Mouse (Mus musculus): Measurements from ENCODE around the gene Kif24.

The Kif24 gene

DNA sequence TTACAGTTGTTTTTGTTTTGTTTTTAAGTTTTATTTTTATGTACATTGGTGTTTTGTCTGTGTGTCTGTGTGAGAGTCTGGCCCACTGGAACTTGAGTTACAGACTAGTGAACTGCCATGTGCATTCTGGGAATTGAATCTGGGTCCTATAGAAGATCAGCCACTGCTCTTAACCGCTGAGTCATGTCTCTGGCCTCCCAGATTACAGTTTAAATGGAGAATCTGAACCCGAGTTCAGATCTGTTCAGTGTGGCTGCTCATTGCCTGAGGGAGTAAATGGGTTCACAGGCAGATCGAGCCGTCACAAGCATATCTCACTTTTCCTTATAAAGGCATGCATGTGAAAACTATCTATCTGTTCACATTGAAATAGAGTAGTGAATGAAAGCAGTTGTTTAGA, 111.9 kb downstream of the Kif24 start:
- in situ Hi-C loops (cut with MboI, MseI): no loop called here

GRCm38 (mm10) chr4:41349199-41349591, 115.5 kb downstream of the Kif24 start:
- in situ Hi-C loops (cut with MboI, MseI): loop anchor here (10.0 kb wide), 1 partner anchor 1666 kb away; the partner anchor contains the start of gene Fancg

DNA sequence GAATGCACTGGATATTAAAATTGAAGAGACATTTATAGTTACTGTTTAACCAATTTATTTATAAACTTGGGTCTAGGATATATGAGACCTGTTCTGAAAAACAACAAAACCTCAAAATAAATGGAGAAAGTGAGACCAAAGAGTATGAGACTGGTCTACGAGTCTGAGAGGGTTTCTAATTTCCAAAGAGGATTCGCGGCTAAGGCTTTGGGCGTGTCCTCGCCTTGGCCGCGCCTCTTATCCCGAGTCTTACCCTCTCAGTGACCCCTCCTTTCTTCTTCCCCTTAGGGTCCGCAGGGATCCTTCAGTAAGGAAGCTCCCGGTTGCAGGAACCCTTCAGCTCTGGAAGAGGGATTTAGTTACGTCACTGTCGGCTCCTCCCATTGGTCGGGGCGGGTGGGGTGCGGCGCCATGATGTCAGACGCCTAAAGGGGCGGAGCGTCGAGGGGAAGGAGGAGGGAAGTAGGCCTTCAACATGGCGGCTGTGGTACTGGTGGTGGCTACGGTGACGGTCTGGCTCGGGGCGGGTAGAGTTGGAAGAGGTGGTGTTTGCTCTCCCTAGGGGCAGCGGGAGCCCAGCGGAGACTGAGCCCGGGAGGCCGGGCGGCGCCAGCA, 116.0 kb downstream of the Kif24 start, which contains the start of gene Ubap1:
Gene Ubap1 (plus strand): TSS at position 413 of the 615 bp plus-strand sequence.
- in situ Hi-C loops (cut with MboI, MseI): loop anchor here (10.0 kb wide), 1 partner anchor 1666 kb away; the partner anchor contains the start of gene Fancg

- in situ Hi-C loops (cut with MboI, MseI): loop anchor here (10.0 kb wide), 1 partner anchor 1667 kb away; the partner anchor contains the start of gene Fancg
Measured at GRCm38 (mm10) chr4:41347839-41348238, 116.8 kb downstream of the Kif24 start.

- in situ Hi-C loops (cut with MboI, MseI): loop anchor here (10.0 kb wide), 1 partner anchor 1669 kb away; the partner anchor contains the start of gene Fancg
Measured at GRCm38 (mm10) chr4:41346011-41346410, 118.7 kb downstream of the Kif24 start.

- in situ Hi-C loops (cut with MboI, MseI): loop anchor here (10.0 kb wide), 1 partner anchor 1674 kb away; the partner anchor contains the start of gene Fancg
Measured at GRCm38 (mm10) chr4:41340912-41341550, 123.7 kb downstream of the Kif24 start.
